Mouse (Mus musculus) kidney, embryonic 15.5 days (tissue): ENCODE results near the gene Nobox. TPM values are rescaled to one million over a fixed set of nuclear protein-coding genes. Genes with fewer than 3 reads are reported as not detected.

Source experiments
- ATAC-seq: fragments of 200-750 bp; cut with Nextera tagmentation; replicated peaks from 2 replicates; pipeline ENCODE4 v1.8.0; 2017; ENCODE audit warnings: moderate TSS enrichment; ENCODE audit not compliant: low FRiP score
- H3K27ac ChIP-seq: fragments of 300-500 bp; sonication (generic); 2 replicates; pipeline ENCODE4 v1.5.1; 2015; ENCODE audit warnings: mild to moderate bottlenecking, inconsistent platforms
- H3K27me3 ChIP-seq: fragments of 300-500 bp; sonication (generic); 2 replicates; pipeline ENCODE4 v1.6.1; 2015; ENCODE audit warnings: inconsistent platforms
- H3K36me3 ChIP-seq: fragments of 300-500 bp; sonication (generic); 2 replicates; pipeline ENCODE4 v1.6.1; 2015; ENCODE audit warnings: inconsistent platforms
- H3K4me1 ChIP-seq: fragments of 300-500 bp; sonication (generic); 2 replicates; pipeline ENCODE4 v1.6.1; 2015; ENCODE audit warnings: inconsistent platforms
- H3K4me2 ChIP-seq: fragments of 300-500 bp; sonication (generic); 2 replicates; pipeline ENCODE4 v1.6.1; 2015; ENCODE audit warnings: moderate library complexity, mild to moderate bottlenecking, inconsistent platforms
- H3K4me3 ChIP-seq: fragments of 300-500 bp; sonication (generic); replicated peaks from 2 replicates; pipeline ENCODE4 v1.5.1; 2015; ENCODE audit warnings: mild to moderate bottlenecking, inconsistent platforms
- H3K9ac ChIP-seq: fragments of 300-500 bp; sonication (generic); 2 replicates; pipeline ENCODE4 v1.6.1; 2015; ENCODE audit warnings: mild to moderate bottlenecking, inconsistent platforms
- H3K9me3 ChIP-seq: fragments of 300-500 bp; sonication (generic); replicated peaks from 2 replicates; pipeline ENCODE4 v1.6.1; 2016; ENCODE audit warnings: inconsistent platforms
- WGBS: fragments of 180-500 bp; shearing (Covaris S2); methylation state at CpG from one replicate; pipeline ENCODE4 v1.1.7; 2015; ENCODE audit warnings: mixed read lengths; 5-methylcytosine and 5-hydroxymethylcytosine counted together
- polyA plus RNA-seq: library from polyadenylated mRNA; unstranded; fragments of >200 nt; fragmentation: Nextera tagmentation; extraction: Ambion mirVana; gene quantifications from 2 replicates; pipeline ENCODE4 v1.2.1, GENCODE M21; 2015

The Nobox gene
- polyA plus RNA-seq, result not detected in 2 replicates

DNA sequence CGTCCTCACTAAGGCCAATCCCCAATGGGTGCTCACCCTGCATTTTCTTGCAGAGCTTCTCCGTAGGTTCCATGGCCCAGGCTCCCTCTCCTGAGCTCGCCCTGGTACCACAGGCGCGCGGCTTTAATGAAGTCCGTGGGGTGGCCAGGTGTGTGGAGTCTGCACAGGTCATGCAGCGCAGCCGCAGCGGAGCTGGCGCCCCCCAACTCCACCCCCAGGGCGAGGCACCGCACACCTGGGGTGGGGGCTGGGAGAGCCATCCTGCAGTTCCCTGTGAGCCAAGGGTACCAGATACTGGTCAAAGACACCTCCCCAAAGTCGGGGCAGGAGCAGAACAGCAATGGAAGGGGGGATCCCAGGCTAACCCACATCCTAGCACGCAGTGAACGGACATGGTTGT, at the start of gene Nobox:
TSS of gene Nobox (minus strand) at position 101 of the 400 bp plus-strand sequence.
- Histone ChIP-seq H3K4me3 (no peak within 1 kb of the TSS), H3K9me3 (no peaks in the 10 kb centered on the region), H3K27ac (no peak within 1 kb of the TSS), H3K36me3 (no peaks in the 10 kb centered on the region), H3K4me2 (no peak within 1 kb of the TSS), H3K9ac (no peak within 1 kb of the TSS), H3K27me3 (no peaks in the 10 kb centered on the region), H3K4me1 (peaks cover 6% of the 10 kb centered on the region; the same call in 1 of the 2 replicates)
- no peak; the same call in 1 of the 2 replicates for ATAC-seq
- 72% methylated on average over 16 of the region's 16 CpGs for WGBS

DNA sequence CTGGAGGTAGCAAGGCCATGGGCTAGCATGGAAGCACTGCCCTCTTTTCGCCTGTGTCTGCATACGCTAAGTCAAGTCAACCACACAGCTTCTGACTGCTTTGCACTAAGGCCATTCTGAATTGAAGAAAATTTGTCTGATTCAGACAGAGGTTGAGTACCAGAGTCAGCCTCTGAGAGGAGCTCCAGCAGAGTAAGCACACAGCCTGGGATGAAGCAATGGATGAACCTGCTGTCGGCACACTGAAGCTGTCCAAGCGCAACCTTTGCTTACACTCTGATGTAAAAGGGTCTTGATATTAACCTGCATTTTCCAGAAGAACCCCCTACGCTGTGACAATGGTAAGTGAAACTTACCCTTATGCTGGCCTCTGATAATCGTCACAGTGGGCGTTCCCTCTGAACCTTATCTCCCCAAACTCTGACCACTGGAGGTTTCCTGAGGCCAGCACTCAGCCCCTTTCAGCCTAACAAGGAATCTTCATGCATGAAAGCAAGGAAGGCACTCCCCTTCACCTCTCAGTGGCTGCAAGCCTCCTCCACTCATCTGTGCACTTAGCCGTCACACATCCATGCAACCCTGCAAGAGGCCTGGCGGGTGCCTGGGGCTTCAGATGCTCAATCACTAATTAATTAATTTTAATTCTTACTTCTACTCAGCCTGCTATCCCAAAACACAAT, 45.3 kb upstream of the Nobox start:
- peak overlapping the region; percentile 21; the same call in 1 of the 2 replicates for H3K4me2 ChIP-seq
- no peaks in the 10 kb centered on the region for H3K27me3 ChIP-seq
- peak; percentile 94 for ATAC-seq
- H3K4me3 ChIP-seq, result no peak overlapping the region
- H3K9ac ChIP-seq, result no peak overlapping the region
- 57% methylated on average over 9 of the region's 9 CpGs for WGBS
- no peaks in the 10 kb centered on the region for H3K9me3 ChIP-seq
- H3K4me1 ChIP-seq, result no peaks in the 10 kb centered on the region; the same call in 1 of the 2 replicates
- no peak overlapping the region for H3K27ac ChIP-seq
- H3K36me3 ChIP-seq, result no peaks in the 10 kb centered on the region

DNA sequence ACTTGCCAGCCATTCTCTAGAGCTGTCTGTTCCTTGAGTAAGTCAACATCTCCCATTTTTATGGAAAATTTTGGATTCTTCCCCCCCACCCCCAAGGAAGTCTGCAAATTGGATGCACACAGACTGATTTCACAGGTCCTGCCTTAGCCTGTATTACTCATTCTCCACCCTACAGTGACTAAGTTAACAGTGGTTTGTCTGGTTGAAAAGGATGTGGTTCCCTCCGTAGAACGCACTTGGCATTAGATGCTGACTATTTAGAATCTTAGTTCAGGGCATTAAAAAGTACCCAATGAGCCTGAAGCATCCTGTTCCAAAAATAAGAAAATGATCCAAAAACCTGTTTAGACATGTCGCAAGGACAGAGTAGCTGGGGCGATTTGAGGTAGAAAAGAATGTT, 44.1 kb upstream of the Nobox start:
- no peaks in the 10 kb centered on the region for H3K27me3 ChIP-seq
- WGBS, result 90% methylated on average over 4 of the region's 4 CpGs

DNA sequence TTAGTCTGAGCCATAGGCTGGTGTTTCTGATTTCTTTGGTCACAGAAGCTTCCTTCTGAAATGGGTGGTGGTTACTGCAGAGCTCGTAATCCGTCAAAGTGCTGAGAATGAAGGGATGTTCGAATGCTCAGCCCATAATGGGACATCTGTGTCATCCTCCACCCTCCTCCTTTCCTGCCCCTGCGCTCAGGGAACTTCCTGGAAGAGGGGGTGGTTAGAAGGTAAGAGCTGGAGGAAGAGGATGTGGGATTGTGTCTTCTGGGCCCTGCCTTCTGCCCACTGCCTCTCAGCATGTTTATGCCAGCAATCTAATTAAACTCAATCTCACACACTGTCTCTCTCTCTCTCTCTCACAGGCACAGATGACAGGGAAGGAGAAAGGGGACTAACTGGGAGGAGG, 39.7 kb upstream of the Nobox start:
- H3K9me3 ChIP-seq, result no peaks in the 10 kb centered on the region
- H3K4me1 ChIP-seq, result no peaks in the 10 kb centered on the region
- no peak overlapping the region for H3K9ac ChIP-seq
- no peak overlapping the region for H3K4me3 ChIP-seq
- 59% methylated on average over 4 of the region's 4 CpGs for WGBS
- H3K27ac ChIP-seq, result no peak overlapping the region
- H3K36me3 ChIP-seq, result no peaks in the 10 kb centered on the region
- no peak overlapping the region for H3K4me2 ChIP-seq
- ATAC-seq, result no peak
- no peaks in the 10 kb centered on the region for H3K27me3 ChIP-seq

More for the DNA sequence above, 44.1 kb upstream of the Nobox start:
- H3K27ac ChIP-seq, result no peak overlapping the region
- no peak overlapping the region for H3K4me3 ChIP-seq
- no peaks in the 10 kb centered on the region for H3K36me3 ChIP-seq
- no peaks in the 10 kb centered on the region for H3K9me3 ChIP-seq
- no peak for ATAC-seq
- H3K4me1 ChIP-seq, result no peaks in the 10 kb centered on the region; the same call in 1 of the 2 replicates
- H3K4me2 ChIP-seq, result no peak overlapping the region
- H3K9ac ChIP-seq, result no peak overlapping the region

DNA sequence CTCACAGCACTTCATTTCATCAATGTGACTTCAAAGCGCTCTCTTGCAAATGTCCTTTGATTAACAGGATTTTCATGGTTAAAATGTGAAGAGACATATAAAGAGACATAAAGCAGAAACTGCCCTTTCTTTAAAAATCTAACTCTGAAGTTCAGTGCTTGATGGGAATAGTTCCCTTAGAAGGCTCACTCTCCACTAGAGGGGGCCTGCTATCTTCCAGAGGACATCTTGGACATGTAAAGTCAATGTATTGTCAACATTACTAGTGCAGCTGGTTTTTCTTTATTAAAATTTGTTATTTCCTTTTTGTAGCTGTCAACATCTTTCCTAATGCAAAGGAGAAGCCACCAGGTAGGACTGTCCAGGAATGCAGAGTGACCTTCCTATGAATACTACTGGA, 38.3 kb upstream of the Nobox start:
- WGBS, result 97% methylated on average over 1 of the region's 1 CpGs

DNA sequence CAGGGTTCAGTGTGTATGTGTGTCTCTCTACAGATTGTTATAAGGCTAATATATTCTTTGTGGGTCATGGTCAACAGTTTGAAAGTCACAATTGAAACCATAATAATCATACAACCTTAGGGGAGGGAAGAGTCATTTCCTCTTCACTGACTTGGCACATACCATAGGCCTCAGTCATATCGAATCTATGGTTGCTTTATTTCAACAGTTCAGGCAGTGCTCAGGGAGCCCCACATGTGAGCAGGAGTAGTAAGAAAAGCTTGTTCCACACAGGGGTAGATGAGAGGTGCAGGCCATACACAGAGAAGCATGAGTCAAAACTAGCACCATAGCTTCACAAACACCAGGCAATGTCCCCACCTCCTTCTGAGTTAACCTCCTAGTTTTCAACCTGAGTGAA, 33.7 kb upstream of the Nobox start:
- no peaks in the 10 kb centered on the region for H3K9me3 ChIP-seq
- no peak overlapping the region for H3K4me3 ChIP-seq
- H3K4me1 ChIP-seq, result no peaks in the 10 kb centered on the region
- H3K27me3 ChIP-seq, result no peaks in the 10 kb centered on the region
- no peak overlapping the region for H3K27ac ChIP-seq
- no peak for ATAC-seq
- no peak overlapping the region for H3K4me2 ChIP-seq
- no peaks in the 10 kb centered on the region for H3K36me3 ChIP-seq
- 63% methylated on average over 1 of the region's 1 CpGs for WGBS
- no peak overlapping the region for H3K9ac ChIP-seq

More for the DNA sequence above, 38.3 kb upstream of the Nobox start:
- no peak overlapping the region for H3K27ac ChIP-seq
- no peak for ATAC-seq
- no peaks in the 10 kb centered on the region for H3K9me3 ChIP-seq
- no peak overlapping the region for H3K4me3 ChIP-seq
- H3K4me1 ChIP-seq, result no peaks in the 10 kb centered on the region
- no peaks in the 10 kb centered on the region for H3K36me3 ChIP-seq
- H3K4me2 ChIP-seq, result no peak overlapping the region
- H3K9ac ChIP-seq, result no peak overlapping the region
- no peaks in the 10 kb centered on the region for H3K27me3 ChIP-seq

DNA sequence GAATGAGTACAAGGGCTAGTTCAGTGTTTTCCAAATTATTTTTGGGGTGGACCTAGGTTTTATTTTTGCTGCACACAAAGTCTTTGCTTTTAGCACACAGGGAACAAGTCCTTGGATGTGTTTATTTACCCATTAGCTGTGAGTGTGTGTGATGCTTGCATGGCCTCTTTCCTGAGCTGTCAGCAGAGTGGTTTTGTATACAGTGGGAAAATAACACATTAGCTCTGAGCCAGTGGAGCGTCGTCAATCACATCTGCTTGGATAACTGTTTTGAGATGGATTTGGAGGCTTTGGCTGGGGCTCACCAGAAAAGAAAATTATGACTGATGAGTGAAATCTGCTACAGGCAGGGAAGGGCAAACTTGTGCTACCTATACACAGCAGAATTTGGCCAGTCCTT, 33.0 kb upstream of the Nobox start:
- no peaks in the 10 kb centered on the region for H3K9me3 ChIP-seq
- no peaks in the 10 kb centered on the region for H3K27me3 ChIP-seq
- no peak overlapping the region for H3K4me2 ChIP-seq
- no peak overlapping the region for H3K4me3 ChIP-seq
- H3K4me1 ChIP-seq, result peaks cover 4% of the 10 kb centered on the region
- H3K36me3 ChIP-seq, result no peaks in the 10 kb centered on the region
- WGBS, result 62% methylated on average over 2 of the region's 2 CpGs
- H3K9ac ChIP-seq, result no peak overlapping the region
- ATAC-seq, result no peak
- no peak overlapping the region for H3K27ac ChIP-seq

DNA sequence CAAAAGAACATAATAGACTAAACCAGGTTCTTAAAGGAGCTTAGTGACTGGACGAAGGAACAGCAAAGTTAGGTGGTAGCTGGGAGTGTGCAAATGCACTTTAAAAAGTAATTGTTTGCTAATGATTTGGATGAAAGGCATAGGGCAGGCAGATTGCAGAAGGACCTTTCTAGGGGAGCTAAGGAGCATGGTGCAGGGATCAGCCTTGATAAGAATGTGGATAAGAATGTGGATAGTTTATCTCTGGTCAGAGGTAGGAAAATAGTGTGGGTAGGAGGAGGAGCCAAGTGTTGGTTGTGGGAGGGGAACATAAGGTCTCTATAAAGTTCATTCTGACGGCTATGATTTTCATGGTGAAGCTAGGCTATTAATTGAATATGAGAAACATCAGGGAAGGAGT, 29.4 kb upstream of the Nobox start:
- Histone ChIP-seq H3K27ac (no peak overlapping the region), H3K4me3 (no peak overlapping the region), H3K9me3 (no peaks in the 10 kb centered on the region), H3K4me1 (peaks cover 7% of the 10 kb centered on the region), H3K27me3 (no peaks in the 10 kb centered on the region), H3K9ac (no peak overlapping the region), H3K36me3 (no peaks in the 10 kb centered on the region), H3K4me2 (no peak overlapping the region)
- 65% methylated on average over 2 of the region's 2 CpGs for WGBS
- no peak for ATAC-seq

DNA sequence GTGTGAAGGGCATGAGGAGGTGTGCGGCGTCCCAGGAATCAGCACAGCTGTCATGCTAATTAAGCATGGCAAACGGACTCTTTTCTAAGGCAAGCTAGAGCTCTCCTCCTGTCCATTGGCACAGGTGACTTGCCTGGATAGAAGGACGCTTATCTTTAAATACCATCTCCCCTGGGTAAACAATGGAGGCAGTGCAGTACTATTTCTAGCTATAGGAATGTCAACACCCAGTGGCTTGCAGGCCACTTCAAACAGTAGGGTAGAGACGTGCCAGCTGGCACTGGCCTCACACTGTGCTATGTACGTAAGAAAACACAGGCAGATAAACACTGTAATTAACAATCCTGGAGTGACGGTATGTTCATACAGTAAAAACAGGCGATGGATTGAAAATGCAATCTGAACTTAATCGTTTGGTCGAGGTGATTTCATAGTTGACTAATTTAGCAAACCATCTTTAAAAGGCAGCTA, 28.2 kb upstream of the Nobox start:
- Histone ChIP-seq H3K27ac (no peak overlapping the region), H3K4me2 (no peak overlapping the region), H3K9me3 (no peaks in the 10 kb centered on the region), H3K4me1 (peaks cover 7% of the 10 kb centered on the region), H3K36me3 (no peaks in the 10 kb centered on the region), H3K4me3 (no peak overlapping the region), H3K27me3 (no peaks in the 10 kb centered on the region), H3K9ac (no peak overlapping the region)
- 41% methylated on average over 10 of the region's 10 CpGs for WGBS
- peak; percentile 89 for ATAC-seq

DNA sequence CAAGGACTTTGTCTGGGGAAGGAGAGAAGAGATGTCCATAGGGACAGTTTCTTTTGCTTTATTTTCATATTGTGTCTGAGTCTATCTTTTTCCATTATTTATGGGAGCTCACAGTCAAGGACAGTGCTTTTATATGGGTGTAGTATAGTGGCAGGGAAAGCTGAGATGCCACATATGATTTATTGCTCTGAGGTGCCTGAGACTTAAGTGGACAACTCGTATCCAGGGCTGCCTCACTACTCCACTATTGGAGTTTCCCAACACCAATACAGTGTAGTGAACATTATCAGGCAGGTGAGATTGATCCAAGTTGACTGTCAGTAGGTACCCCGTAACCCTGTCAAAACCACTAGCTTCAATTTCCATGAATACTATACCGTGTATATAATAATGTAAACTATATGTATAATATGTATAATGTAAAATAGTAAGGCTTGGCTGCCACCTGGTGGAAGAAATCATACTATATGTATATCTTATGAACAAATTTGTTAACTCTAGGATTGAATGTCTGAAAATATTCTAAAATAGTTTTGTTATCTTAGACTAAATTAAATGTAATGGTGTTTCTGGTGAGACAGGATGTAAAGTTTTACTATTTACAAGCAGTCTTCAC, 26.4 kb upstream of the Nobox start:
- H3K27ac ChIP-seq, result no peak overlapping the region
- peaks cover 7% of the 10 kb centered on the region for H3K4me1 ChIP-seq
- H3K9me3 ChIP-seq, result no peaks in the 10 kb centered on the region
- ATAC-seq, result 0 out of 2 replicates have a peak, but pooled peaks have one; percentile 42
- no peak overlapping the region for H3K4me2 ChIP-seq
- H3K36me3 ChIP-seq, result no peaks in the 10 kb centered on the region
- no peak overlapping the region for H3K4me3 ChIP-seq
- 64% methylated on average over 3 of the region's 3 CpGs for WGBS
- no peak overlapping the region for H3K9ac ChIP-seq
- H3K27me3 ChIP-seq, result no peaks in the 10 kb centered on the region

DNA sequence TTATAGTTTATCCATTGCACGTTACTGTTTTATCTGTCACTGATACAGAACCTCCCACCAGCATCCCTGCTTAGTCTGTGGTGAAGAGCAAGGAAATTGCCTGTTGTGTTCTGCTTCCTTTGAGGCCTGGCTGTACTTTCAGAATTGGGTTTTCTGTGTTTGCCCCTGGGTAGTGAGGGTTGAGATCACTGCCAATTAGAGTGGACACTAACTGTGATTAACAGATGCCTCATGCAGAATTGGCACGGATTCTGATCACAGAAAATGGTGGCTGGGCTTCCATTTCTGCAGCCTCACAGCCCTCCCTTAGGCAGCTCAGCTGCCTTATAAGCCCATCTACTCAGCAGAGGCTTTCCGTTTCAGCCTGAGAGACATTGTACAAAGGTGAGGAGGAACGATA, 24.1 kb upstream of the Nobox start:
- H3K9me3 ChIP-seq, result no peaks in the 10 kb centered on the region
- 75% methylated on average over 4 of the region's 4 CpGs for WGBS
- H3K36me3 ChIP-seq, result no peaks in the 10 kb centered on the region
- H3K4me1 ChIP-seq, result peaks cover 7% of the 10 kb centered on the region
- no peaks in the 10 kb centered on the region for H3K27me3 ChIP-seq
- H3K9ac ChIP-seq, result no peak overlapping the region
- H3K4me3 ChIP-seq, result no peak overlapping the region
- no peak overlapping the region for H3K4me2 ChIP-seq
- no peak for ATAC-seq
- no peak overlapping the region for H3K27ac ChIP-seq

DNA sequence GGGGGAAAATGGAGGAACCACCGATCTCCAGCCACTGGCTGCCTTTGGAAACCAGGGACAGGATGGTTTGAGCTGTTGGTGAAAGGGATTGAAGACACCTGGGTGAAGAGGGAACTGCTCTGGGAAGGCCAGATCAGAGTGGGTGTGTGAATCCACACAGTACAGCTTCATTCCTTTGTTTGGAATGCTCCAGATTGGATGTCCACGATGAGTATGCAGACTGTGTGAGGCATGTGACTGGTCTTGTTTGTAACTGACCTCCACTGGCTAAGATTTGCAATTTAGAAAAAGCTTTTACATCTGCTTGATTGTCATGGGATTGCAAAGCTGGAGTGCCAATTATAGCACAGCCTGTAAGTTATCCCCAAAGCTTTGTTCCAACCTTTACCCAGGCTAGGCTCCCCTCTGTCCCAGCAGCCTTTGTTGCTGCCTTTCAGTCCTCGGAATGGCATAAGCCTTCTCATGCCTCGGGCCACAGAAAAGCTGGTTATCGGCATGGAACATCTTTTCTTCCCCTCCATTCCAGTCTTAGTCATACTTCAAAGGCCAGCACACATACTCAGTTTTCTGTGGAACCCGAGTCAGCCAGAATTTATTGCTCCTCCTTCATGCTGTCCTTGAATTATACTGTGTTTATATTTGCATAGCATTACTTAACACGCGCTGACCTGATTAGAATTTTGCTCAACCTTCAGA, 3.8 kb upstream of the Nobox start:
- Histone ChIP-seq H3K9ac (no peak overlapping the region), H3K4me1 (peaks cover 6% of the 10 kb centered on the region; the same call in 1 of the 2 replicates), H3K4me2 (no peak overlapping the region), H3K36me3 (no peaks in the 10 kb centered on the region), H3K4me3 (no peak overlapping the region), H3K27me3 (no peaks in the 10 kb centered on the region), H3K27ac (peak overlapping the region; percentile 5; the same call in 1 of the 2 replicates), H3K9me3 (no peaks in the 10 kb centered on the region)
- ATAC-seq, result no peak; the same call in 1 of the 2 replicates
- 57% methylated on average over 8 of the region's 8 CpGs for WGBS
